Mouse (Mus musculus) liver, adult (tissue): Measurements from ENCODE around the gene Tas1r2.

Experiments used
- GATA4 ChIP-seq: IDR thresholded peaks from 2 replicates; pipeline ENCODE4 v1.6.1; 2014; ENCODE audit warnings: mild to moderate bottlenecking, low read length; ENCODE audit not compliant: insufficient replicate concordance

The Tas1r2 gene

GRCm38 (mm10) chr4:139667632-139668031, 14.3 kb downstream of the Tas1r2 start:
- no peak for TF ChIP-seq GATA4

DNA sequence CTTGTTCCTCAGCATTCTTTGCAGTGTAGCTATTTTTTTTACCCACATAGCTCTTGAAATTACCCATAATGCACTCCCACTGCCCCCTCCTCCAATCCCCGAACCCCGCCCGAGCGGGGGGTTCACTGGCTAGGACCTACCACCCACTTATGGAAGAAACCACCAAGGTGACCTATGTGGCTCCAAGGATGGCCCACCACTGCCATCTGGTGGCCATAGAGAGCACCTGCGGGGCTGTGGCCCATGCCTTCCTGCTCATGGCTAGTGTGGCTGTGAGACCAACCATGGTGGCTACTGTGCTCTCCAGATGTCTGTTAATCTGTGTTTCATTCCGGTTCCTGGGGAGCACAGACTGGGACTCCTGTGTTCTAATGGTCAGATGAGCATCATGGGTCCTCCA, 16.5 kb downstream of the Tas1r2 start:
- TF ChIP-seq GATA4, result no peak

GRCm38 (mm10) chr4:139675696-139676095, 22.4 kb downstream of the Tas1r2 start:
- TF ChIP-seq GATA4, result no peak

- no peak for TF ChIP-seq GATA4
Observed at GRCm38 (mm10) chr4:139683728-139684638, 30.6 kb downstream of the Tas1r2 start.

DNA sequence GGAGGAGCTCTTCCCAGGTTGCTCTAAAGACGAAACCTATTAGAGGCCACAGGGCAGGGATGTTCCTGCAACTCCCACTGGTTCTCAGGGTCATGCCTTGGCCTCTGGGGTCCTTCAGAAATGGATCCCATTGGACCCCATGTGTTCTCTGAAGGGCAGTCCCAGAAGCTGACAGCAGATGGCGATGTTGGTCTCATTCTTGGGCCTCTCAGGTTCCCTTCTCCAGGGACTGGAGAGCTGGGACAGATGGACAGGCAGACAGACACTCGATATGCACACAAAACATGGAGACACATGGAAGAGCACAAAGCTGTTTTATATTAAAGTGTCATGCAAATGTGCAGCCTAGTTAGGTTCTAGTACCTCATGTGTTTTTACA, 31.3 kb downstream of the Tas1r2 start:
- no peak for TF ChIP-seq GATA4

DNA sequence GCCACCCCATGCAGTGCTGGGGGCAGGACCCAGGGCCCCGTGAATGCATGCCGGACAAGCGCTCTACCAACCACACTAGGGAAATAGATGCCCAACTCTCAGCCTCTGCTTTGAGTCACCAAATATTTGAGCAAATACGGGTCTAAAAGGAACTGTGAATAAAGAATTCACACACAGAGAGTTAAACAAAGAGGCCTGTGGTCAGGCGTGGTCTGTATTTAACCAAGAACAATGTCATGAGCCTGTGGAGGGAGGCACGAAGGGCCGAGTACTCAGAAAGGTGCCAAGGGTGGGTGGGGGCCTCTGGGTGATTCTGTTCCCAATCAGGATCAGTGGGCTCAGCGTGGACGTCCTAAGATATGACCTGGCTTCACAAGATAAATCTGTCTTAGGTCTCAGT, 34.7 kb downstream of the Tas1r2 start:
- no peak for TF ChIP-seq GATA4

DNA sequence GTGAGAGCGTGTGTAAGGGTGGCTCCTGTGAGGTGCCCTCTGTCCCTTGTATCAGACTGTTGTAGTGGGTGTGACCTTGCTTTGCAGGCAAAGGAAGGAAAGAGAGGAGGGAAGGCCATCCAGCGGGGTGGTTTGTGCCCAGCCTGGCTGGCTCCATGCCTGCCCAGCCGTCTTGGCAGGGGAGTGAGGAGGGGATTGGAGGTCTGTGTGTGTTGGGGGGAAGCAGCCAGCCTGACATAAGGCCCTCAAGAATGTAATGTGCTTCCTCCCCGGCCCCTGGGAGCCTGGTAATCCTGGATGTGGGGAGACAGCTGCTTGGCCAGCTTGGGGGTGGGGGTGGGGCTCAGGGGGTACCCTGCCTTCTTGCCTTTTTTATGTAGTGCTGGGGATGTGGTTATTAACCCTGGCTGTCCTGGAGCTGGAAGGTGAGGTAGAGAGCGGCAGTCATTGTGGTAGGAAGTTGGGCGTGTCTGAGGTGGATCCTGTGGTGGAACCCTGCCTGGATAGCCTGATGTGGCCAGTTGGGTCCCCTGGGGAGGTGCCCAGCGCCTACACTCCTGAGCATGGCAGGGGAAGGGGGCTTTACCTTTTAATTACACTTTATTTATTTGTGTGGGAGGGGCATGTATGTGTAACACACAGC, 36.4 kb downstream of the Tas1r2 start:
- TF ChIP-seq GATA4, result no peak

GRCm38 (mm10) chr4:139693315-139693714, 40.0 kb downstream of the Tas1r2 start:
- TF ChIP-seq GATA4, result no peak

DNA sequence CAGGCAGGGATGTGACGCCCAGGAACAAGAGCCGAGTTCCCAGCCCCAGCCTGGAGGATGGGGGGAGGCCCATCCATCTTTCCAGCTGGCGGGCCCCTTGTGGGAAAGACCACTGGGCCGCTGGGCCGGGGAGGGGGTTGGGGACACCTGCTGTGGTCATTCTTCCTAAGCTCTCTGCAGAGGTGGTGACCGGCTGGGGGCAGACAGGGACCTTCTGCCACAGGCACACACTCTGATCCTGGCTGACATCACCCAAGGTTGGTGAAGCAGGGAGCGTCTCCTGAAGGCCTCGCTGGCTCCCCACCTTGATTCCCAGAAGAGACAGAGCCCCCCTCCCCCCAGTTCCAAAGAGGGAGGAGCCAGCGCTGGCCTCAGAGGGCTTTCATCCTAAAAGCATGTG, 44.4 kb downstream of the Tas1r2 start:
- no peak for TF ChIP-seq GATA4

DNA sequence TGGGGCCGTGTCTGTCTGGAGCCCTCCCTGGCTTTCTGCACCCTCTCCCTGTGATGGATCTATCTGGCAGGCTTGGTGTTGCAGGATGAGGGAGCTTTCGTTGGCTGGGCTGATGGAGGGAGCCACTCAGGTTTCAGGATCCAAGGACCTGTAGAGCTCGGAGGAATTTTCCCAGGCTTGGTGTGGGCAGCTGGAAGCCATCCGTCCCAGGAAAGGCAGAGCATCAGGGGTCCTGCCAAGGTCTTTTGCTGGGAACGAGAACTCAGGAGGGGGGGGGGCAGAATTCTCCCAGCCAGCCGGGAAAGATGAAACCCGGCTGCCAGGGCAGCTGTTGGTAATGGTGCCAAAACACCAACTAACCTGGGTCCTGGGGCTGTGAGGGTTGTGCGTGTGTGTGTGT, 45.3 kb downstream of the Tas1r2 start:
- no peak for TF ChIP-seq GATA4

GRCm38 (mm10) chr4:139702914-139703313, 49.6 kb downstream of the Tas1r2 start:
- TF ChIP-seq GATA4, result no peak

DNA sequence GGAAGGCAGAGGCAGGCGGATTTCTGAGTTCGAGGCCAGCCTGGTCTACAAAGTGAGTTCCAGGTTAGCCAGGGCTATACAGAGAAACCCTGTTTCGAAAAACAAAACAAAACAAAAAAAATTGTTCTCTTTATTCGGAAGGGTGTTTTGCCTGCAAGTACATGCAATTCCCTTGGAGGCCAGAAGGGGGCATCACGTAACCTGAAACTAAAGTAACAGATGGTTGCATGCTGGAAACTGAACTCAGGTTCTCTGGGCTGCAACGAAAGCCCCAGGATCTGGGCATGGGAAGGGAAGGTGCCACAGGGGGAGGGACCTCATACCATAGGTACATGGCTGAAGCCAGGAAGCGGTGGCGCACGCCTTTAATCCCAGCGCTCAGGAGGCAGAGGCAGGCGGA, 50.1 kb downstream of the Tas1r2 start:
- TF ChIP-seq GATA4, result no peak

- no peak for TF ChIP-seq GATA4
Observed at GRCm38 (mm10) chr4:139705986-139706385, 52.6 kb downstream of the Tas1r2 start.

DNA sequence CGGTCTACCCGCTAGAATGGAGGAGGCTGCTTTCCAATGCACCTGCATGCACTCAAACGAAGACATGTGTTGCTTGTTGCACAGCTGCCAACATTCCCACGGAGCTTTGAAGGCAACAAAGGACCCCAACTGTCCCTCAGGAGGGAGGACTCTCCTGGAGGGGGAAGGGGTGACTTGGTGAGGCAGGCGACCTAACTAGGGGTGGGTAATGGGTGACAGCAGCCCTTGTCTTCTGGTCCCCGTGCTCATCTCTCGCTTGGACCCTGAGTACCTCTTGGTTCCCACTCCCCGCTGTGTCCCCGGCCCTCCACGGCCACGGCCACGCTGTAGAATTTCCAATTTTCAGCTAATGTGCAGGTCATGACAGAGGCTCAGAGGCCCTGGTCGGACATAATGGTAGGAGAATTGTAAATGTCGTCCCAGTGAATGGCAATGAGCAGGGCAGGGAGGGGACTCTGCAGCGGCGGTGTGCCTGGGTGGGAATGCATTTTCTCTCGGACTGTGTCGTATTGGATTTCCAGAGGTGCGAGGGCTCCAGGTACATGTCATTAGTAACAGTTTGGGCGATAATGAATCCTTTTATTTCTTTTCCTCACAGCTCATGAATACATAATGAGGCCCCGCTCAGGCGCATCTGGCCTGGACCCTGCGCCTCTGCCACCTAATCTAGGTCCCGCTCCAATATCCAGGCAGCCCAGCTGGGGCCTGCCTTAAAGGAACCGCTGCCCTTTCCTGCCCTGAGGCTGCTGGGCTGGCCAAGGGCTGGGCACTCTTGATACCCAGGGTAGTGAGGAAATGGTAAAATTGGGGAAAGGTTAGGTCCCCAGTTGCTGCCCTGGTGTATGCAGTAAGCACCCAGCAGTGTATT, 57.4 kb downstream of the Tas1r2 start:
- TF ChIP-seq GATA4, result no peak

- no peak for TF ChIP-seq GATA4
Observed at GRCm38 (mm10) chr4:139715241-139715932, 62.0 kb downstream of the Tas1r2 start.
